Mouse (Mus musculus) liver, postnatal 0 days (tissue): ENCODE measurements around the gene Mov10.

Source experiments
- CTCF ChIP-seq: sonication (generic); IDR thresholded peaks from 2 replicates; pipeline ENCODE4 v1.5.1; 2016; ENCODE audit warnings: antibody characterized with exemption, low read depth
- EP300 ChIP-seq: IDR thresholded peaks from 2 replicates; pipeline ENCODE4 v1.6.1; 2016; ENCODE audit warnings: antibody characterized with exemption, low read depth, mild to moderate bottlenecking

- TF ChIP-seq CTCF (peak; percentile 42), EP300 (no peak)
Observed at GRCm38 (mm10) chr3:104777342-104777741, 41.0 kb downstream of the Mov10 start.
